Comparison of ENCODE assay signal across 9 mouse cellular contexts in the genomic region with DNA sequence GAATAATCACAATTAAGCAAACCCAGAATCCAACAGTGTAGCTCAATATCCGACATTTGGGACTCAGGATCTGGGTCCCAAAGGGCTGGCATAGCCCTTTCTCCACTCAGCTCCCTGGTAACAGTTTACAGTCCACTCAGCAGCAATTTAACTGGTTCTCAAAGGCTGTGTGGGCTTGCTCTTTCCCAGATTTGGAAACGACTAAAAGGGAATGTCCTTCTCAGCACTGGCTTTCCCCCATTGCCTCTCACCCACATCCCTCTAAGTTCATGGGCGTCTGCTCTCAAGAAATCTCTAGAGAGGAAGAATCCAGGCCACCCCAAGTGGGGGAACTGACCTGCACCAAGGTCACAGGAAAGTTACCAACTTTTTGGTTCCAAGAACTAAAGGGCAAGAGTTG. TPM values are rescaled to one million over a fixed set of nuclear protein-coding genes. Genes with fewer than 3 reads are reported as not detected.
DNase-seq lines count a peak whose midpoint lies in the region; ATAC-seq and TF ChIP-seq lines count a peak whose summit lies in the region.
"Had no signal": no experiment of that assay in that cellular context is flagged by ENCODE, and none has a peak within 500 bp of the region (broad histone marks: within the 10 kb centered on the region; RNA-seq: fewer than 3 reads in every experiment).

No protein-coding gene starts in this region.

- 23% methylated on average over 3 of the region's 3 CpGs for WGBS in kidney, adult 2 months
- 46% methylated on average over 3 of the region's 3 CpGs for WGBS in forebrain, embryonic 15.5 days
- 42% methylated on average over 3 of the region's 3 CpGs for WGBS in liver, embryonic 15.5 days (ENCODE audit: insufficient replicate concordance)

- peak; percentile 9; the same call in 1 of the 2 replicates for ATAC-seq in forebrain, embryonic 15.5 days (replicated peaks)
- no peak for ATAC-seq in liver, embryonic 15.5 days (ENCODE audit: insufficient read depth)

- no peak for TF ChIP-seq CTCF in kidney, adult 2 months (conservative IDR thresholded peaks at IDR 0.05; ENCODE audit: insufficient read depth, insufficient read length, low read depth, low read length)

- H3K4me2 ChIP-seq in forebrain, embryonic 15.5 days (replicated peaks), result peak overlapping the region; percentile 85
- H3K4me2 ChIP-seq in liver, embryonic 15.5 days, result peak overlapping the region; percentile 86

- H3K4me3 ChIP-seq in kidney, adult 2 months (ENCODE audit: insufficient read depth, low read depth, low read length), result peak overlapping the region; percentile 81
- H3K4me3 ChIP-seq in forebrain, embryonic 15.5 days, result peak overlapping the region; percentile 82
- peak overlapping the region; percentile 78 for H3K4me3 ChIP-seq in liver, embryonic 15.5 days (replicated peaks)

- no peaks in the 10 kb centered on the region for H3K9me3 ChIP-seq in forebrain, embryonic 15.5 days
- H3K9me3 ChIP-seq in liver, embryonic 15.5 days (replicated peaks), result no peaks in the 10 kb centered on the region

- no peak for TF ChIP-seq POLR2A in kidney, adult 2 months (IDR thresholded peaks at IDR 0.05; ENCODE audit: low read depth, low read length)

- peak overlapping the region; percentile 93 for H3K27ac ChIP-seq in kidney, adult 2 months (ENCODE audit: insufficient read depth, low read depth, low read length)
- peak overlapping the region; percentile 70 for H3K27ac ChIP-seq in forebrain, embryonic 15.5 days (replicated peaks)
- H3K27ac ChIP-seq in liver, embryonic 15.5 days (replicated peaks), result peak overlapping the region; percentile 60

- no peaks in the 10 kb centered on the region for H3K36me3 ChIP-seq in kidney, adult 2 months (ENCODE audit: control insufficient read depth, insufficient read depth, low read length)
- peaks cover 25% of the 10 kb centered on the region for H3K36me3 ChIP-seq in forebrain, embryonic 15.5 days
- peaks cover 30% of the 10 kb centered on the region for H3K36me3 ChIP-seq in liver, embryonic 15.5 days (replicated peaks)

- H3K9ac ChIP-seq in forebrain, embryonic 15.5 days (replicated peaks), result peak overlapping the region; percentile 69
- H3K9ac ChIP-seq in liver, embryonic 15.5 days, result peak overlapping the region; percentile 79

- DNase-seq in kidney, adult 2 months, result no peak
- no peak for DNase-seq in kidney, postnatal 14 days
- peak; percentile 74 for DNase-seq in MN1 (ENCODE audit: low spot score)
- DNase-seq in gastrocnemius, postnatal 4 days (ENCODE audit: low spot score in 2 of 2), result no peak
- DNase-seq in layer of hippocampus, adult 9-11 months, result no peak
- DNase-seq in T-cell, adult 2 months (ENCODE audit: low spot score), result no peak

- no peaks in the 10 kb centered on the region for H3K27me3 ChIP-seq in kidney, adult 2 months (replicated peaks; ENCODE audit: control insufficient read depth, insufficient read depth, low read length)
- no peaks in the 10 kb centered on the region for H3K27me3 ChIP-seq in forebrain, embryonic 15.5 days
- no peaks in the 10 kb centered on the region for H3K27me3 ChIP-seq in liver, embryonic 15.5 days

- no peaks in the 10 kb centered on the region for H3K4me1 ChIP-seq in kidney, adult 2 months (ENCODE audit: control insufficient read depth, insufficient read depth, low read length)
- H3K4me1 ChIP-seq in forebrain, embryonic 15.5 days, result peaks cover 19% of the 10 kb centered on the region
- H3K4me1 ChIP-seq in liver, embryonic 15.5 days (replicated peaks), result peaks cover 29% of the 10 kb centered on the region

RNA-seq across cellular contexts. Expression of a gene that starts 0.4 kb away (rescaled TPM):
- polyA plus RNA-seq in kidney, adult 2 months (2012; rRNA removed), result 17.9 and 21.9 TPM in 2 replicates
- 10.5 and 12.8 TPM in 2 replicates for polyA plus RNA-seq in forebrain, embryonic 15.5 days (2015; fragmentation: Nextera tagmentation; extraction: Ambion mirVana)
- 5.1 and 5.3 TPM in 2 replicates for polyA plus RNA-seq in liver, embryonic 15.5 days (2015; fragmentation: Nextera tagmentation; extraction: Ambion mirVana)
- total RNA-seq in gastrocnemius, postnatal 4 days (2021), result 10 to 100 TPM; 12.9 to 13.0 TPM

RNA-seq across cellular contexts. Expression of a gene that starts 0.5 kb away (rescaled TPM):
- 7.7 and 8.6 TPM in 2 replicates for polyA plus RNA-seq in kidney, adult 2 months (2012; rRNA removed)
- polyA plus RNA-seq in forebrain, embryonic 15.5 days (2015; fragmentation: Nextera tagmentation; extraction: Ambion mirVana), result 47.9 and 51.0 TPM in 2 replicates
- 10.3 and 11.9 TPM in 2 replicates for polyA plus RNA-seq in liver, embryonic 15.5 days (2015; fragmentation: Nextera tagmentation; extraction: Ambion mirVana)
- total RNA-seq in gastrocnemius, postnatal 4 days (2021), result 10 to 100 TPM; 25.0 to 27.6 TPM

RNA-seq across cellular contexts. Expression of a gene that starts 7.4 kb away (rescaled TPM):
- 0.18 TPM in 1 of 2 replicates, not detected in the other for polyA plus RNA-seq in kidney, adult 2 months (2012; rRNA removed)
- 0.39 TPM in 1 of 2 replicates, not detected in the other for polyA plus RNA-seq in forebrain, embryonic 15.5 days (2015; fragmentation: Nextera tagmentation; extraction: Ambion mirVana)
- 0.20 TPM in 1 of 2 replicates, not detected in the other for polyA plus RNA-seq in liver, embryonic 15.5 days (2015; fragmentation: Nextera tagmentation; extraction: Ambion mirVana)
- total RNA-seq in gastrocnemius, postnatal 4 days (2021), result not detected
- total RNA-seq: left cerebral cortex, postnatal 36 days had no signal

RNA-seq across cellular contexts. Expression of a gene that starts 29.8 kb away (rescaled TPM):
- 2.0 and 2.9 TPM in 2 replicates for polyA plus RNA-seq in kidney, adult 2 months (2012; rRNA removed)
- not detected in 2 replicates for polyA plus RNA-seq in forebrain, embryonic 15.5 days (2015; fragmentation: Nextera tagmentation; extraction: Ambion mirVana)
- not detected in 2 replicates for polyA plus RNA-seq in liver, embryonic 15.5 days (2015; fragmentation: Nextera tagmentation; extraction: Ambion mirVana)
- total RNA-seq in gastrocnemius, postnatal 4 days (2021), result 10 to 100 TPM; 11.0 to 13.5 TPM

RNA-seq across cellular contexts. Expression of a gene that starts 33.5 kb away (rescaled TPM):
- polyA plus RNA-seq in kidney, adult 2 months (2012; rRNA removed), result 20.5 and 24.4 TPM in 2 replicates
- polyA plus RNA-seq in forebrain, embryonic 15.5 days (2015; fragmentation: Nextera tagmentation; extraction: Ambion mirVana), result 98.1 and 113 TPM in 2 replicates
- 5.9 and 6.9 TPM in 2 replicates for polyA plus RNA-seq in liver, embryonic 15.5 days (2015; fragmentation: Nextera tagmentation; extraction: Ambion mirVana)
- 100 to 1,000 TPM in 1 of 2 experiments, 10 to 100 TPM in 1; 93.5 to 100 TPM for total RNA-seq in gastrocnemius, postnatal 4 days (2021)
